Mouse (Mus musculus): ENCODE results near the gene Epha4. TPM values are rescaled to one million over a fixed set of nuclear protein-coding genes. Genes with fewer than 3 reads are reported as not detected.

Gene Epha4
- total and polyA plus RNA-seq, 3 experiments = 3.9 to 26.0 (median 13.0) TPM

DNA sequence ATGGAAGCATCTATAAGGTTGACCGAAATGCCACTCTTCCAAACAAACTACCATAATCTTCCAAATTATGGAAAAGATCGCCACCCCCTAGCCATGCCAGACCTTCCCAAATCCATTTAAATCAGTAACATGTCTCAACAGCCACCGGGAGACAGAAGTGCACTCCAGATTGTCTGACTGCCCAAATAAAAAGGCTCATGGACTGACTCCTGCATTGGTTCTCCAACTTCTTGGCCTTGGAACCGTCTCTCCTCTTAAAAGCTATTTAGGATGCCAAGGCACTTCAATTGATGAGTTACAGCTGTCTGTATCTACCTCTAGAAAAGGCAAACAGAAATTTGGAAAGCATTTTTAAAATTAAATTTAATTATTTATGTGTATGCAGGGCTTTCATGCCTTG is 17.4 kb downstream of the Epha4 start:
- Histone ChIP-seq H3K4me2 (ENCODE audit: insufficient read depth, low read depth, poor library complexity, severe bottlenecking) (peak overlapping the region; percentile 25; the same call in 1 of the 2 replicates), H3K27ac (ENCODE audit: insufficient read depth, low read depth) (peak overlapping the region; percentile 2; the same call in 1 of the 2 replicates), H3K9me3 (replicated peaks; ENCODE audit: low read length) (no peaks in the 10 kb centered on the region), H3K27me3 (replicated peaks) (no peaks in the 10 kb centered on the region), H3K4me3 (replicated peaks in 1 of 3; ENCODE audit: low read depth in 2 of 3, low read length in 2 of 3, poor library complexity in 1 of 3) (no peak overlapping the region), H3K79me2 (replicated peaks; ENCODE audit: control insufficient read depth, extremely low read depth, insufficient read depth, poor library complexity, severe bottlenecking) (peaks cover 76% of the 10 kb centered on the region), H3K4me1 (ENCODE audit: control insufficient read depth in 1 of 2, insufficient read depth in 2 of 2) (peaks cover 8 to 81% of the 10 kb centered on the region in 2 experiments), H3K9ac (ENCODE audit: insufficient read depth, low read depth) (peak overlapping the region; percentile 46; the same call in 1 of the 2 replicates), H3K36me3 (replicated peaks in 1 of 2; ENCODE audit: control insufficient read depth in 1 of 2, insufficient read depth in 1 of 2, low read length in 1 of 2) (peaks cover 6 to 8% of the 10 kb centered on the region in 2 experiments)
- in situ Hi-C loops (cut with MboI; ENCODE audit: low pct_ligation_motif_present, low pct_unique_long_range_greater_than_20kb, low sequenced_read_pairs) (no loop called here), dilution Hi-C loops (cut with MboI; ENCODE audit: extremely low pct_ligation_motif_present, extremely low pct_unique_long_range_greater_than_20kb, low sequenced_read_pairs) (no loop called here)
- no peak for DNase-seq (ENCODE audit: extremely low read depth)
- no peak for TF ChIP-seq ZKSCAN1 (IDR thresholded peaks at IDR 0.05; ENCODE audit: borderline replicate concordance, low read depth, low read length)

DNA sequence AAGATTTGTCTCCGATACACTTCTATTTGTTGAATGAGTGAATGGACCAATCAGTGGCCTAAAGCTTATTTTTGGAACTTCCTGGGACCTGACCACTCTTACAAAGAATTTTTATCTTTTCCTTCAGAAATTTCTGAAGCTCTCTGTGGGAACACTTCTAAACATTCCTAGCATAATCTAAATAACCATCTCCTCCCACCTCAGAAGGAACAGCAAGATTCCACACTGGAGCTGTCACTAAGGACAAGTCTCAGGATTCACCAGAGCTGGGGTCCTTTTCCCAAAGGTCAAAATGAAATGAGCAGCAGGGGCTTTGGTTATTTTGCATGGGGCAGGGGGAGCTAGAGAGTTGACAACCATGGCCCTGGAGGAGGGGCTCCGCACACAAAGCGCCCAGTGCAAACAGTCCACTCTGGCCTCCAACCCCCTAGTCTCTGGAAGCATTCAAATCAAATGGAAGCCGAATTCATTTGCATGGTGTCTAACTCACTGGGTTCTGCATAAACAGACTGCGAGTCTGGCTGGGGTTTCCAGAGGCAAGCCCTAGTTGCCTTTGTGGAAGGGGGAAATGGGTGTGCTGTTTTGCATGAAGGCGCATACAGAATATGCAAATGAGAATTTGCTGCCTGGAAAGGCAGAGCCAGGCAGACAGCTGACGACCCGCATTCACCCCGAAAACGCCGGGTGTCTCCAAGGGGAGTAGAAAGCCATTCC is 18.3 kb downstream of the Epha4 start:
- dilution Hi-C loops (cut with MboI; ENCODE audit: extremely low pct_ligation_motif_present, extremely low pct_unique_long_range_greater_than_20kb, low sequenced_read_pairs) (no loop called here), in situ Hi-C loops (cut with MboI; ENCODE audit: low pct_ligation_motif_present, low pct_unique_long_range_greater_than_20kb, low sequenced_read_pairs) (no loop called here)
- no peak overlapping the region for H3K4me3 ChIP-seq (replicated peaks in 1 of 3; ENCODE audit: low read depth in 2 of 3, low read length in 2 of 3, poor library complexity in 1 of 3)
- no peaks in the 10 kb centered on the region for H3K27me3 ChIP-seq (replicated peaks)
- H3K4me2 ChIP-seq (ENCODE audit: insufficient read depth, low read depth, poor library complexity, severe bottlenecking) = peak overlapping the region; percentile 89
- DNase-seq (ENCODE audit: extremely low read depth) = peak; percentile 95
- no peaks in the 10 kb centered on the region for H3K9me3 ChIP-seq (replicated peaks; ENCODE audit: low read length)
- H3K4me1 ChIP-seq (ENCODE audit: control insufficient read depth in 1 of 2, insufficient read depth in 2 of 2) = peaks cover 10 to 78% of the 10 kb centered on the region in 2 experiments
- H3K9ac ChIP-seq (ENCODE audit: insufficient read depth, low read depth) = peak overlapping the region; percentile 66; the same call in 1 of the 2 replicates
- H3K36me3 ChIP-seq (replicated peaks in 1 of 2; ENCODE audit: control insufficient read depth in 1 of 2, insufficient read depth in 1 of 2, low read length in 1 of 2) = peaks cover 6 to 8% of the 10 kb centered on the region in 2 experiments
- H3K79me2 ChIP-seq (replicated peaks; ENCODE audit: control insufficient read depth, extremely low read depth, insufficient read depth, poor library complexity, severe bottlenecking) = peaks cover 76% of the 10 kb centered on the region
- peak overlapping the region; percentile 49; the same call in 1 of the 2 replicates for H3K27ac ChIP-seq (ENCODE audit: insufficient read depth, low read depth)
- TF ChIP-seq TCF12 (IDR thresholded peaks at IDR 0.05; ENCODE audit: low read depth, low read length) (peak; percentile 89), ZMIZ1 (IDR thresholded peaks at IDR 0.05; ENCODE audit: low read depth, low read length) (peak; percentile 70; the same call in 1 of the 2 replicates), ZKSCAN1 (IDR thresholded peaks at IDR 0.05; ENCODE audit: borderline replicate concordance, low read depth, low read length) (no peak), POLR2AphosphoS2 (IDR thresholded peaks at IDR 0.05; ENCODE audit: low read depth, low read length) (no peak), RAD21 (IDR thresholded peaks at IDR 0.05; ENCODE audit: low read depth, low read length) (peak; percentile 48), UBTF (IDR thresholded peaks at IDR 0.05; ENCODE audit: low read depth, low read length) (no peak), MEF2A (IDR thresholded peaks at IDR 0.05; ENCODE audit: borderline replicate concordance, low read depth, low read length) (peak; percentile 76), SIN3A (IDR thresholded peaks at IDR 0.05; ENCODE audit: low read length) (peak; percentile 78; the same call in 1 of the 2 replicates), MAZ (IDR thresholded peaks at IDR 0.05; ENCODE audit: low read depth, low read length) (no peak), HCFC1 (IDR thresholded peaks at IDR 0.05; ENCODE audit: low read depth, low read length) (no peak), NELFE (IDR thresholded peaks at IDR 0.05; ENCODE audit: low read depth, low read length) (no peak; the same call in 1 of the 2 replicates), MAFK (IDR thresholded peaks at IDR 0.05; ENCODE audit: insufficient replicate concordance, low read length) (no peak), JUND (conservative IDR thresholded peaks at IDR 0.05; ENCODE audit: low read depth, low read length) (peak; percentile 41; the same call in 1 of the 2 replicates), E2F4 (IDR thresholded peaks at IDR 0.05; ENCODE audit: insufficient replicate concordance, low read depth, low read length) (no peak), ZC3H11A (IDR thresholded peaks at IDR 0.05; ENCODE audit: low read depth, low read length) (no peak), GABPA (IDR thresholded peaks at IDR 0.05; ENCODE audit: insufficient replicate concordance, low read depth, low read length) (no peak), ELF1 (IDR thresholded peaks at IDR 0.05; ENCODE audit: low read depth, low read length) (peak; percentile 59), MYC (IDR thresholded peaks at IDR 0.05; ENCODE audit: low read depth, low read length) (peak; percentile 56; the same call in 1 of the 2 replicates), USF1 (IDR thresholded peaks at IDR 0.05; ENCODE audit: low read depth, low read length) (no peak), CHD2 (IDR thresholded peaks at IDR 0.05; ENCODE audit: low read length) (peak; percentile 62), CTCF (conservative IDR thresholded peaks at IDR 0.05 in 1 of 2, IDR thresholded peaks at IDR 0.05 in 1 of 2; ENCODE audit: low read depth in 2 of 2, low read length in 2 of 2) (peak in 1 of 2 experiments; percentile 53; a peak in 2 of 4 replicates), TBP (conservative IDR thresholded peaks at IDR 0.05; ENCODE audit: low read depth, low read length) (no peak), BHLHE40 (IDR thresholded peaks at IDR 0.05; ENCODE audit: low read depth, low read length) (peak; percentile 81), PAX5 (IDR thresholded peaks at IDR 0.05; ENCODE audit: low read length) (no peak), IRF4 (IDR thresholded peaks at IDR 0.05; ENCODE audit: low read depth, low read length) (peak; percentile 55; the same call in 1 of the 2 replicates), JUN (IDR thresholded peaks at IDR 0.05; ENCODE audit: insufficient read depth, low read depth, low read length) (no peak), KAT2A (IDR thresholded peaks at IDR 0.05; ENCODE audit: insufficient replicate concordance, low read length) (0 out of 2 replicates have a peak, but pooled peaks have one; percentile 34), MAX (IDR thresholded peaks at IDR 0.05; ENCODE audit: low read length) (no peak), RCOR1 (conservative IDR thresholded peaks at IDR 0.05; ENCODE audit: low read depth, low read length) (peak; percentile 74; the same call in 1 of the 2 replicates), EP300 (IDR thresholded peaks at IDR 0.05; ENCODE audit: low read length) (peak; percentile 85)
